Comparison of ENCODE assay signal across 8 mouse cellular contexts in the genomic region with DNA sequence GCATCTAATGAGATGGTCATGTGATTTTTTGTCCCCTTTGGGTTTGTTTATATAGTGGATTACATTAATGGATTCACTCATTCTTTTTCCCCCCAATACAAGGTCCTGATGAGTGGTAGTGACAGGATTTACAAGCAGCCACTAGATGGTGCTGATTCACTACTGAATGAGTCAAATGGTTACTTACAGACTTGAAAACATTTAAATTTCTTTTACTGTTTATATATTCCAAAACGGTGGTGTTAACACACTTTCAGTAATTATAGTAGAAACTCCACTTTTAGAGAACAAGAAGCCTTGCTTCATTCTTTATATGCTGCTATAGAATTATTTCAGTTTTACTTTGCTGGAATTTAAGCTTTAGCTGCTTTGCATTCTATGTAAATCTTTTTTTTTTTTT.
A peak's percentile ranks its signal among the peaks of the same experiment; 100 is the strongest.
DNase-seq lines count a peak whose midpoint lies in the region; ATAC-seq and TF ChIP-seq lines count a peak whose summit lies in the region.

No protein-coding gene starts in this region.

- no peak for TF ChIP-seq EP300 in liver, embryonic 14.5 days (IDR thresholded peaks at IDR 0.05; ENCODE audit: low read depth)

- H3K27me3 ChIP-seq in liver, embryonic 14.5 days (ENCODE audit: control insufficient read depth, insufficient read depth, low read length), result no peaks in the 10 kb centered on the region
- H3K27me3 ChIP-seq in liver, embryonic 11.5 days (replicated peaks; ENCODE audit: control insufficient read depth, insufficient read depth, low read length), result no peaks in the 10 kb centered on the region

- H3K9me3 ChIP-seq in liver, embryonic 14.5 days (ENCODE audit: control insufficient read depth, low read length), result no peaks in the 10 kb centered on the region
- H3K9me3 ChIP-seq in liver, embryonic 11.5 days (ENCODE audit: control insufficient read depth, low read length), result no peaks in the 10 kb centered on the region

- no peaks in the 10 kb centered on the region for H3K36me3 ChIP-seq in liver, embryonic 14.5 days (replicated peaks; ENCODE audit: control insufficient read depth, insufficient read depth, low read depth)
- H3K36me3 ChIP-seq in liver, embryonic 11.5 days (ENCODE audit: control insufficient read depth, insufficient read depth, low read length), result no peaks in the 10 kb centered on the region

- peak; percentile 53 for DNase-seq in adrenal gland, postnatal 14 days
- DNase-seq in adrenal gland, adult 8-10 months, result no peak
- DNase-seq in liver, embryonic 14.5 days (ENCODE audit: low read depth in 3 of 3, low spot score in 3 of 3), result peak in 2 of 3 experiments; percentile 4 to 9
- no peak for DNase-seq in liver, embryonic 11.5 days (ENCODE audit: low spot score)
- peak; percentile 34 for DNase-seq in c-Kit-positive CD71-negative TER-119-negative erythroid progenitor cells, embryonic 14.5 days (ENCODE audit: low read depth)
- DNase-seq in thymus, postnatal 4 days, result peak; percentile 35

- H3K9ac ChIP-seq in liver, embryonic 14.5 days (replicated peaks), result no peak overlapping the region
- H3K9ac ChIP-seq in liver, embryonic 11.5 days (ENCODE audit: low read depth, low read length), result no peak overlapping the region

- no peak overlapping the region for H3K27ac ChIP-seq in liver, embryonic 14.5 days
- H3K27ac ChIP-seq in liver, embryonic 11.5 days (ENCODE audit: low read depth, low read length), result no peak overlapping the region

- ATAC-seq in liver, embryonic 14.5 days (ENCODE audit: insufficient read depth), result no peak
- ATAC-seq in liver, embryonic 11.5 days (replicated peaks; ENCODE audit: low FRiP score), result no peak
- peak; percentile 68 to 81; a peak in 2 of 4 replicates for ATAC-seq in hematopoietic stem cell, adult 5-6 weeks (replicated peaks in 1 of 2; ENCODE audit: insufficient read depth in 1 of 2, low FRiP score in 2 of 2, low TSS enrichment in 1 of 2, low read depth in 1 of 2, poor library complexity in 2 of 2, severe bottlenecking in 2 of 2)
- peak; percentile 91 for ATAC-seq in megakaryocyte progenitor cell, adult 5-6 weeks (replicated peaks; ENCODE audit: poor library complexity)

- H3K4me1 ChIP-seq in liver, embryonic 14.5 days (replicated peaks; ENCODE audit: control insufficient read depth in 2 of 2, insufficient read depth in 2 of 2, low read length in 1 of 2), result no peaks in the 10 kb centered on the region
- no peaks in the 10 kb centered on the region for H3K4me1 ChIP-seq in liver, embryonic 11.5 days (replicated peaks; ENCODE audit: control insufficient read depth, insufficient read depth, low read length)

- H3K4me2 ChIP-seq in liver, embryonic 14.5 days (ENCODE audit: low read depth), result no peak overlapping the region
- H3K4me2 ChIP-seq in liver, embryonic 11.5 days, result no peak overlapping the region

- peak; percentile 39; the same call in 1 of the 2 replicates for TF ChIP-seq CTCF in liver, embryonic 14.5 days (IDR thresholded peaks at IDR 0.05; ENCODE audit: low read depth)

- no peak overlapping the region for H3K4me3 ChIP-seq in liver, embryonic 14.5 days (ENCODE audit: insufficient read depth in 1 of 2, low read depth in 2 of 2, low read length in 2 of 2)
- H3K4me3 ChIP-seq in liver, embryonic 11.5 days (ENCODE audit: low read depth, low read length), result no peak overlapping the region

- 2% methylated on average over 1 of the region's 1 CpGs for WGBS in liver, embryonic 14.5 days (ENCODE audit: insufficient replicate concordance)
- 8% methylated on average over 1 of the region's 1 CpGs for WGBS in liver, embryonic 11.5 days

Comparison
In these comparisons a context has a peak if more than half of its experiments do, and no peak if none do; other contexts are left out.
1. DNase-seq: peak in adrenal gland, postnatal 14 days (single experiment), liver, embryonic 14.5 days (2 of 3), c-Kit-positive CD71-negative TER-119-negative erythroid progenitor cells, embryonic 14.5 days (single experiment) and thymus, postnatal 4 days (single experiment); none in adrenal gland, adult 8-10 months (single experiment) and liver, embryonic 11.5 days (single experiment).
2. ATAC-seq: peak in hematopoietic stem cell, adult 5-6 weeks (2 of 2) and megakaryocyte progenitor cell, adult 5-6 weeks (single experiment); none in liver, embryonic 14.5 days (single experiment) and liver, embryonic 11.5 days (single experiment).